Mouse (Mus musculus) liver, embryonic 14.5 days (tissue): ENCODE data around the gene Plac9a.
"Not testable (repeated sequence)": the region's sequence is repeated elsewhere in the genome, so short reads cannot be mapped to it uniquely, and the experiment has no call there.

Experiments
- CTCF ChIP-seq: IDR thresholded peaks from 2 replicates; pipeline ENCODE4 v1.5.1; 2016; ENCODE audit warnings: antibody characterized with exemption, low read depth, control low read depth
- EP300 ChIP-seq: IDR thresholded peaks from 2 replicates; pipeline ENCODE4 v1.6.1; 2016; ENCODE audit warnings: antibody characterized with exemption, low read depth

DNA sequence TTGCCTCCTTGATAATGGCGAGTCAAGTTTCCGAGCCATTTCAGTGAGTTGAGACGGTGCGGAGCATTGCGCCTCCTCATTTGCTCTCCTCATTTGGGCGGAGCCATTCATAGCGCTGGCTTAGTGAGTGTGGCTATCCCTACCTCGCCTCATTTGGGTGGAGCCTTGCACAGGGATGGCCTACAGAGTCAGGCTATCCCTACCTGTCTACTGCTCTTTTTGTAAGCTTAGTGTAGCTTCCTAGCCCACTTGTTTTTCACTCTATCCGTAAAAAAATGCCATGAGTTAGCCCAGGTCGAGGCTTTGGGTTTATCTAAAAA lies 24.6 kb upstream of the Plac9a start, which contains the start of gene Tmem254a:
- TF ChIP-seq EP300, CTCF: not testable (repeated sequence)
